Mouse (Mus musculus) testis, adult 2 months (tissue): ENCODE results near the gene Ibsp.

Experiments
- CTCF ChIP-seq: fragments of 200-500 bp; IDR thresholded peaks from 2 replicates; pipeline ENCODE4 v1.5.1; 2012; ENCODE audit warnings: low read depth, mild to moderate bottlenecking, inconsistent platforms, low read length, moderate library complexity; ENCODE audit not compliant: control insufficient read depth, insufficient read depth, insufficient replicate concordance
- POLR2A ChIP-seq: fragments of 200-500 bp; IDR thresholded peaks from 2 replicates; pipeline ENCODE4 v1.6.1; 2012; ENCODE audit warnings: low read depth, mild to moderate bottlenecking, inconsistent platforms, low read length, moderate library complexity; ENCODE audit not compliant: control insufficient read depth

GRCm38 (mm10) chr5:104339009-104339408 lies 40.0 kb downstream of the Ibsp start:
- TF ChIP-seq CTCF: no peak
- no peak for TF ChIP-seq POLR2A
